Comparison of ENCODE assay signal across 20 mouse cellular contexts in the genomic region with DNA sequence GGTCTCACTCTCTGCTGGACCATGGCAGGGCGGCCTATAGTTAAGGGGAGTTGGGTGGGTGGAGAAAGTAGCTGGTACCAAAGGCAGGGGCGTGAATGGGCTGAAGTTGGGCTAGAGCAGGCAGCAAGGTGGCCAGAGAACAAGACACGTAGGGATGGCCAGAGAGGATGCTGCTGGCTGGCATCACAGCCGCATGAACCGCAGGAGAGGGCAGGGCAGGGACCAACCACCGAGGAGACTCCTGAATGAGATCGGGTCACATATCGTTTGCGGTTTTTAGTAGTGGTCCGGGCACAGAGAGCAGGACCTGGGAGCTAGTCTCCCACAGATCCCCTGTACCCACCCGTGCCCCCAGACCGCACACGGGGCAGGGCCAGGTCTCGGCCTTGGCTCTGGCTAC. TPM values are rescaled to one million over a fixed set of nuclear protein-coding genes. Genes with fewer than 3 reads are reported as not detected.
"Had no signal": no experiment of that assay in that cellular context is flagged by ENCODE, and none has a peak within 500 bp of the region (broad histone marks: within the 10 kb centered on the region; RNA-seq: fewer than 3 reads in every experiment).

No protein-coding gene starts in this region.

- DNase-seq: cerebellum, adult 8-10 months; cerebellum, adult 9-10 months; cerebellum, postnatal 10 days; cerebellum, postnatal 25 days; cerebellum, postnatal 36 days; embryo, embryonic 11 days; forebrain, postnatal 0 days; gastrocnemius, postnatal 10 days; gastrocnemius, postnatal 14 days; gastrocnemius, postnatal 36 days; heart, adult 2 months had no signal

RNA-seq across cellular contexts. Expression of a gene that starts 13.2 kb away (rescaled TPM):
- total RNA-seq: common myeloid progenitor, adult 5-6 weeks; forebrain, postnatal 0 days; gastrocnemius, adult 18-20 months; gastrocnemius, adult 2 months; gastrocnemius, adult 8-10 months; gastrocnemius, postnatal 10 days; gastrocnemius, postnatal 14 days; gastrocnemius, postnatal 25 days; gastrocnemius, postnatal 36 days; gastrocnemius, postnatal 4 days; granulocyte monocyte progenitor cell, adult 5-6 weeks; heart, adult 18-20 months; heart, adult 2 months; heart, adult 8-10 months had no signal

RNA-seq across cellular contexts. Expression of a gene that starts 33.4 kb away (rescaled TPM):
- total RNA-seq: common myeloid progenitor, adult 5-6 weeks; forebrain, postnatal 0 days; gastrocnemius, adult 2 months; gastrocnemius, adult 8-10 months; gastrocnemius, postnatal 10 days; gastrocnemius, postnatal 14 days; gastrocnemius, postnatal 25 days; gastrocnemius, postnatal 36 days; gastrocnemius, postnatal 4 days; granulocyte monocyte progenitor cell, adult 5-6 weeks; heart, adult 18-20 months; heart, adult 2 months had no signal
